Mouse (Mus musculus) kidney, postnatal 10 days (tissue): ENCODE results near the gene Kif13a.

ENCODE experiments used
- DNase-seq: peaks from one replicate; pipeline ENCODE4 v3.0.0; 2021; ENCODE audit warnings: mixed read lengths

Gene Kif13a

DNA sequence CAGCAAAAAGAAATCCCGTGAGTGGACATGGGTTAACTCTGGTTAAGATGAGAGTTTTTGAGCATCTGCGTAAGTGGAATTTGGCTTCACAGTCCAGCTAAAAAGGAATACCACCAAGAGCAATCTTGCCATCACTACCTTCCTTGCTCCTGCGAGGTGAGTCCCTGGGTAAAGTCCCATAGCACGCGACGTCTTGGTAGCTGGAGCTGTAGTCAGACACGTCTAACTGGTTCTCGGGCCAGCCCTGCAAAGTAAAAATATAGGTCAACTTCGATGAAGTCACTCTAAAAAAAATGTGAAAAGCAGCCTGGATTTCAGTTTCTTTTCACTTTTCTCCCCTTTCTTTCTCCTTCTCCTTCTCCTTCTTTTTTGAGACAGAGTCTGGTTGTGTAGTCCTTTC is 166.5 kb downstream of the Kif13a start:
- no peak for DNase-seq

DNA sequence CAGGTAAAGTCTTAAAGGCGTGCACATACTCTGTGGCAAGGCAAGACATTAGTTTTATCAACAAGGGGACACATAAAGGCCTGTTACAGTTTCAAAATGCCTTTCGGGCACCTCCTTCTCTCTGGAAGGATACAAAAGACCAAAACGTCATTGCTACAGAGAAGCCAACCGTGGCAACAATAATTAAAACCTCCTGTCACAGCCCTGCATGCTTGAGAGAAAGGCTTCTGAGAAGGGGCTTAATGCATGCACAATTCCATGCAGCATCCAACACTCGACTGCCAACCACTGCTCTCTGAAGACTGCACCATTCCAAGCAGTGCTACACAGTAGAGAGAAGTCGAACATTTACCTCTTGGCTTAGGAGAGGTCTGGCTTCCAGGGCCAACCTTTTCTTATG is 168.7 kb downstream of the Kif13a start:
- DNase-seq, result no peak

DNA sequence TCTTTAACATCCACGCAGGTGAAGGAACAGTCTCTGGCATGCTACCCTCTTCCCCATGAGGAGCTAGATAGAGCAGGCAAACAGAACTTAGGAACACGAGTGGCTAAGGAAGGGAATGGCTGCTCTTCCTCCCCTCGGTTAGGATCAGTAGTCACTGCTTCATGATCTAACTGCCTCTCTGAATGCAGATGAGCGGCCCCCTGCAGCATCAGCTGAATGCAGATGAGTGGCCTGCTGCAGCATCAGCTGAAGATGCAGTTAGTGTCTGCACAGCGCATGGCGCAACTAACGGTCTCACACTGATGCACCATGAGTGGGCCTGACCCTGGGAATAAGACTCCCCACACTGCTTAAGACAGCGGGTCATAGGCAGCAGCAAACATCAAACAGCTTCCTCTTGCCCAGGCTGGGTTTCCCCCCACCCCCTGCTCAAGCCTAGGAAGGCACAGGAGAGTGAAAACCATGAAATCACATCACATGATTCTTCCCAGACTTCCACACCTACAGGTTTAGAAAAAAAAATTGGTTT is 170.3 kb downstream of the Kif13a start:
- no peak for DNase-seq

DNA sequence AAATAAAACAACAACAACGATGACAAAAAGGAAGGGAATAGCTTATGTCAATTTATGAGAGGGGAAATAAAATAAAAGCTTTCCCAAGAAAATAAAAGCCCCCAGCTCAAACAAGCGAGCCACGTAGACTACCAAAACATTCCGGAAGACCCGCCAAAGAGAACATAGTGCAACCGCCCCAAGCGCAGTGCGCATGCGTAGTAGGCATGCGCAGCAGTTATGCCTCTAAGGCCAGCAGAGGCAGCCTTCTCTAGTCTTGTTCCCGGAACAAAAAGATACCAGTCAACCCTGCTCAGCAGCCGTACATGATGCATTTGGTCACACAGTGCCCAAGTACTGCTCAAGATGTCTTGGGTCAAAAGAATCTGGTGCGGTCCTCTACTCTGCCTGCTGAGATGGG is 171.0 kb downstream of the Kif13a start:
- no peak for DNase-seq

DNA sequence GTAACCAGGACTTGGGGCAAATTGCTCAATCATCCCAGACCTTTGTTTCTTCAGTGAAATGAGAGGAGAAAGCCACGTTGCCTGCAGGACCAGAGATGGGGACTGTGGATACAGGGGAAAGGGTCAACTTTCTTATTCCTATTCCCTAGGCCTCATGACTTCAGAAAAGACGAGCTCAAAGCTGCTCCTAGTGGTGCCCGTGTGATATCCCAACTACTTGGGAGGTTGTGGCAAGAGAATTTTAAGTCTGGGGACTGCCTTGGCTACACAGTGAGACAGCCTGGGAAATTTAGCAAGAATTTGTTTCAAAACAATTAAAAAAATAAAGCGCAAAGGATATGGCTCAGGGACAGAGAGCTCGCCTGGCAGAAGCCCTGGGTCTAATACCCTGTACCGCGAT is 171.7 kb downstream of the Kif13a start:
- DNase-seq, result no peak

DNA sequence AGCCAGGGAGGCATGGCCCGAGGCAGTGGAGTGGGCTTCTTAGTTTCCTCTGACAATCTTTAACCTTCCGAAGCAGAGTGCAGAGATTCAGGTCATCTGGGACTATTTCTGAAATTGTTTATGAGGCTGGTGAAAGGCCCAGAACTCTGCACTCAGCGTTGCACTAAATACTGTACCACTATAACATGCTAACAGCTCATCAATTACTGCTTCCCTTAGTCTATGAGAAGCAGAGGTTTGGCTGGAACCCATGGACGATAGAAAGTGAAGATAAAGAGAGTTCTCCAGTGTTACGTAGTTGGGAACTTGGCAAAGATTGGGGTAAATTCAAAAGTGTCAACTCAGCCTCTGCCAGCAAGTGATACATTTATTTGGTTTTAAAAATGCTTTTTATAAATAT is 176.4 kb downstream of the Kif13a start:
- DNase-seq, result no peak

DNA sequence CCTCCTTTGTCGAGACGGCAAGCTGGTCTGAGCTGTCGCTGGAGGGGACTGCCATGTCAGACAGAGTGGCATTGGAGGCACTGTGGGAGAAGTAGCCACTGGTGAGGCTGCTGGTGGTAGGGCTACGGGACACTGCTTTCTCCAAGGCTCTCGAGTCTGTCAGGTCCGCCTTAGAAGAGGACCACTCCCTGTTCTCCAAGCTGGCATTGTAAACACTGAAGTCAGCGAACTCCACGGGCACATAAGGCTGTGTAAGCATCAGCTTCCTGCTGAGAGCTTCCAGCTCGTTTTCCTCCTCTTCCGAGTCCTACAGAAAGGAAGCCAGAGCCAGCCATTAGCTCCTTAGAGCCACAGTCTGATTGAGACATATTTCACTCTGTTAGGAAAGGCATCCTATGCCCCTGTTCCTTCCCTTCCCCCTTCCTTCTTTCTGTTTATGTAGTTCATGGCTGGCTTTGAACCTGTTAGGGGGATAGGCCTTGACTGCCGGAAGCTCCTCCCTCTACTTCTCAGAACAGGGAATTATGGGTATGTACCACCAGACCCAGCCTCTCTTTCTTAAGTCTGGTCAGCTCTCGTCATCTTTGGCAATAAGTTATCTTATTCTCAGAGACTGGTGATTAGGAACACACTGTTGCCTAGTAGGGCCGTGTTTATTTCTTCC is 177.0 kb downstream of the Kif13a start:
- no peak for DNase-seq

DNA sequence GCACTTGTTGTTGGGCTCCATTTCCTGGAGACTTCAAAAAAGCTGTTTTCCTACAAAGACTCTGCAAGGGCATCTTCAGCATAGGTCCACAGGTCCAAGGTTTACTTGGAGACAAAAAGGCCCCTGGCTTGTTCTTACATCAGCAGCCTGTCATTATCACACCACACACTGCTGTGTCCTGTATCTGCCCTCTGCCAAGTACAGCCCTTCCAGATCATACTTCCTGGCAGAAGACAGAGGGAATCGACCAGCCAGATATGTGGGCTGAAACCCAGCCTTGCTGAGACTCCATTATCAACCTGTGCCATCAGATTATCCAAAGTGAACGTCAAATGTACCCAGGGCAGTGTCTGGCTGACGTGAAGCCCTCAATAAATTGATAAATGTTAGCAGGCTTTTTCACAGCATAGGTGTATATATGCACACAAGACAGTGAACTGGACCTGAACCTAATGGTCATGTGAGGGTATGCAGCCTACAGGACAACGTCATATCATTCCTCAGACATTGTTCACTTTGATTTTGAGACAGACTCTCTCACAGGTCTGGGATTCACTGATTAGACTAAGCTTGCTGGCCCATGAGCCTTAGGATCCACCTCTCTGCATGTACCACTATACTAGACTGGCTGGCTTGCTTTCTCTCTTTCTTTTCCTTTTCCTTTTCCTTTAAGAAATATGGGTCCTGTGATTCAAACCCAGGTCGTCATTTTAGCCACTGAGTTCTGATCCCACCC is 181.4 kb downstream of the Kif13a start:
- no peak for DNase-seq

DNA sequence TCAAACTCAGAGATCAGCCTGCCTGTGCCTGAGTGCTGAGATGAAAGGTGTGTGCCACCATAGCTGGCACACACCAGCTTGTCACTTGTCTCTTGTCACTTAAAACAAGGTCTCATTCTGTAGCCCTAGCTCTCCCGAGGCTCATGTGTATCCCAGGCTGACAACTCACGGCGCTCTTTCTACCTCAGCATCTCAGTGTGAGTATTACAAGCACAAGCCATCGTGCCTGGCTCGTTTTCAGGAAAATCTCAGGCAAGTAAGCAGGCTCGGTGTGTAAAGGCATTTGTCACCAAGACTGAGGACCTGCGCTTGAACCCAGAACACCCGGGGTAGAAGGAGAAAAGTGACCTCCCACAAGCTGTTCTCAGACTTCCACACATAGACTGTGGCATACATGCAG is 185.8 kb downstream of the Kif13a start:
- DNase-seq, result no peak

DNA sequence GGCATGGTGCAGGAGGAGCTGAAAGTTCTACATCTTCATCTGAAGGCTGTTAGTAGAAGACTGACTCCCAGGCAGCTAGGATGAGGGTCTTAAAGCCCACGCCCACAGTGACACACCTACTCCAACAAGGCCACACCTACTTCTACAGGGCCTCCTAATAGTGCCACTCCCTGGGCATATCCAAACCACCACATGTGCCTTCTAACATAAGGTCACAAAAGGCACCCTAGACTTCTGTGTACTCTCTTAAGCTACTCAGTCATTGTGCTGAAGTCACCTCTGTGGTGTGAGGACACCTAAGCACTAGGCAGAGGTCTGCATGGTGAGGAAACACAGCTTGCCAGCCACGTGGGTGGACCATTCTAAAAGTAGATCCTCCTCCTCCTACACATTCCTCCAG is 187.3 kb downstream of the Kif13a start:
- DNase-seq, result no peak

DNA sequence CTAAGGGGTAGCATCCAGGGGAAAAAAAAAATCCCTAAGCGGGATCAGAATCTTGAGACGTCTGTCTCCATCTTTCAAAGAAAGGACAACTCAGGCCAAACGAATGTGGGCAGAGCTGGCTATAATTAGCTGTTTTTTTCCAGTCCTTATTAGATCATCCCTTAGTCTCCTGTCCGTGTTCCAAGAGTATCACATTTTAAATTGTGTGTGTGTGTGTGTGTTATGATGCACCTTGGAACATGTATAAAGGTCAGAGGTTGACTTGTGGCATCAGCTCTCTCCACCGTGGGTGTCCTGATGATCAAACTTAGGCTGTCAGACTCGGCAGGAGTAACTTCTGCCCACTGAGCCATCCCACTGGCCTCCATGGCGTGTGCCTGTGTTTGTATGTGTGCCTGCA is 190.2 kb downstream of the Kif13a start:
- DNase-seq, result no peak

DNA sequence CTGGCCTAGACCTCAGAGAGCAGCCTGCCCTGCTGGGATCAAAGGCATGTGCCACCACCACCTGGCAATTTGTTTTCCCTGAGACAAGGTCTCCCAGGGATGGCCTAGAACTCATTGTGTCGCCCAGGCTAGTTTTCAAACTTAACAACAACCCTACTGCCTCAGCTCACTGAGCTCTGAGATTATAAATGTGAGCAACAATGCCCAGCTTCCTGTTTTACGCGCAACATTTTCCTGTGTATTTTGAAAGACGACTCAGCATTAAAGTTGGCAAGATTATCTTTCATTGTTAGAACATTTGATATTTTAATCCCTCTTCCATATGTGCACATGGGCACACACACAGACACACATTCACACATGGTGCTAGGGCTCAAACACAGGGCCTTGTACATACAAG is 192.2 kb downstream of the Kif13a start:
- DNase-seq, result no peak

DNA sequence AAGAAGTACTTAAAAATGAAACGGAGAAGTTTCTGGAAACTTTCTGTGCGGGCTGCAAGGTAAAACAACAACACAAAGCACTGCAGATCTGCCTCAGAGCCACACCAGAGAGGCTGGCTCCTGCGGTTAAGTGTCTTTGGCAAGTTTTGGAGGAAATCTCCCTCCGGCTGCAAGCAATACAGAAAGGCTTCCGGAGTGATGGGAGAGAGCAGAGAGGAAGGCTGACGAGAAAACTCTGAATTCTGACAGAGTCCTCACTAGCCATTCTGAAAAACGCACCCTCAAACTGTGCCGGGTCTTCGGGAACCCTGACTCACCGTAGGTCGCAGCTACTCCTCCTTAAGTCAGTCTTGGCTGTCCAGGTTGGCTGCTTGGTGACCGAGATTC is 193.2 kb downstream of the Kif13a start:
- DNase-seq, result peak; percentile 41

DNA sequence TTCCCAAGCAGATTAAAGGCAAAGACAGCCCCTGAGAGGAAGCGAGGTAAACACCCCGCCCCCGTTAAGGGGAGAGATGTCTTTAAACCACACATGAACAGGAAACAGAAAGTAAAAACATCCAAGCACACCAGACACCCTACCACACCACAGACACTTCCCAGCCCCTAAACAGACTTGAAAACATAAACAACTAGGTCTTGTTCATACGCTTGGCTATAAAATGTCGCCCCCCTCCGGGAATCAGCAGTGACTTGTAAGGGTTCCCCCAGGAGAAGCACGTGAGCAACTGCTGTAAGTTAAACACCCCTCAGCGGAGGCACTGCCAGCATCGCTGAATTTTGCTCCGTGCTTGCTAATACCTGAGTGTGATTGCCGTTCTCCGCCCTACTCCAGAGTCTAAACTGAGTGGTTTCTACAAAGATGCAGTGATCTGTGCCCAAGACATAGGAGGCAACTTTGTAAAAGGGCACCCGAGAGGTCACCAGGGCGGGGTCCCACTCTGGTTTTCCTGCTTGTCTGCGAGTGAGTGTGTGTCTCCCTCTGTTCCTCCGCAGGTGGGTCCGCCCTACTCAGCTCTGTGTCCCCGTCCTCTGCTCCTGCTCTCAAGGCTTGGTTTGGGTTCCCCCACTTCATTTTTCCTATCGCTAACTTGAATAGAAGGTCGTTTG is 193.7 kb downstream of the Kif13a start:
- DNase-seq, result peak; percentile 70

DNA sequence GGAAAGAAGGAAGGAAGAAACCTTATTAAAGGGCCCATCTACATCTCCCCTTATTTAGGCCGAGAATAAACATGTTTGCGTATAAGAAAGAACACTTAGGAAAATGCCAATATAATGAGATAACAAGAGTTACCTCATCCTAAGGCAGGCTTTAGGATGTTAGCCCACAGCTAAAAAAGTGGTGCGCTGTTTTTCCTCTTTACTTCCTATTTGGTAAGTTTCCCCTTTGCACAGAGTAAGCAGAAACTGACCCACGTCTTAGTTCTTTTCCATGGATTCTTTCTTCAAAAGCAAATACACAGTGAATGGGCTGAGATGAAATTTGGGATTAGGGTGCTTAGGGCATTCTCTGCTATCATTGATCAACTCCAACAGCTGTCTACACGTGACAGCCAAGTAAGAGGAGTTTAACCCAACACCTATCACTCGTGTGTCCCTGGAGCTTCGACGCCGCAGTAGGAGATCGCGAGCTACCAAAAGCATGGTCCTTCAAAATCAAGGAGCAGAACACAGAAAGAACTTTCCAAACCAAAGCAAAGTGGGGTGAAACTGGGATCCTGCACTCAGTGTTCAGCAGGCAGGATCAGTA is 194.4 kb downstream of the Kif13a start:
- no peak for DNase-seq

DNA sequence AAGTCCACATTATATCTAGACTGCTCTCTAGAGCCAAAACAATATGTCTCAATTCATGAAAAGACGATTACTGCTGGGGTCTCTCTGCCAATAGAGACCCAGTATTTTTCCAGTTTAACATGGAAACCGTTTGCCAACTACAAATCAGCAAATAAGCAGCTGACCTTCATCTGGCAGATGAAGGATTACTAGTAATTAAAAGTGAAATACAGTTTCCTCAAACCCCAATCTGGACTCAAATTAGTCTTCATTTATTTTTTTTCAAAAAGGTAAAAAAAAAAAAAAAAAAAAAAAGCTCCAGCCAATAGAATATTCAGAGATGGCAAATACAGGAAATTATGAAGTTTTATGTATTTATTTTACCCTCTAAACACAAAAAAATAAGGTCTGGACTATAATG is 199.7 kb downstream of the Kif13a start:
- DNase-seq, result no peak

DNA sequence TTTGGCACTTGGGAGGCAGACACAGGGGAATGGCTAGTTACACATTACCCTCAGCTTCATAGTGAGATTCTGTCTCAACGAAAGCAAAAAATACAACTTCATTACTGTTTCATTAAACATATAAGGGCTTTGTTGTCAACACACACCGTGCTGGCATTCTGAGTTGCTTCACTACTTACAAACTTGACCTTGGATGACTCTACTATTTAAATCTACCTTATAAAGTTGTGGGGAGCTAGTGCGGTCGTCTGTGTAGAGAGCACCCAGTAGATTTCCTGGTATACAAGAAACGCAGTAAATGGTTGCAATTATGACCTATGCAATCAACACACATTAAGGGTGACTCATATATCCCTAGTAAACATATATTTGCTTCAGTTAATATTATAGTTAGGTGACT is 201.3 kb downstream of the Kif13a start:
- DNase-seq, result no peak

DNA sequence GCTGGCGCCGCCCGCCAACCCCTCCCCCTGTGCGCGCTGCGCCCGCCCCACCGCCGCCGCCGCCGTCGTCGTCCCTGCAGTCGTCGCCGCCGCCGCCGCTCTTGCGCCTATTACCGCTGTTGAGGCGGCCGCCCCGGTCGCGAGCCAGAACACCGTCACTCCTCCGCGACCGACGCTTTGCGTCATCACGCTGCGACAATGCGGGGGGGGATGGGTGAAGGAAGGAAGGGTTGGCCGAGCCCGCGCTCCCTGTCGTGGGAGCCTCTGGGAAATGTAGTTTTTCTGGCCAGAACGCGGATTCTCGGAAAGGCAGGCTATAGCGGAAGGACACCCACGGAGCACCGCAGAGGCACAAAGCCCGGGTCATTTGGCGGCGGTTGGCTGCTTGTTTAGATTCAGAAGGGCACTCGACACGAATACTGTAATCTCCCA is 201.8 kb downstream of the Kif13a start, which contains the start of gene Nup153:
TSS of gene Nup153 (minus strand) at position 104 of the 432 bp plus-strand sequence.
- peak; percentile 99 for DNase-seq

DNA sequence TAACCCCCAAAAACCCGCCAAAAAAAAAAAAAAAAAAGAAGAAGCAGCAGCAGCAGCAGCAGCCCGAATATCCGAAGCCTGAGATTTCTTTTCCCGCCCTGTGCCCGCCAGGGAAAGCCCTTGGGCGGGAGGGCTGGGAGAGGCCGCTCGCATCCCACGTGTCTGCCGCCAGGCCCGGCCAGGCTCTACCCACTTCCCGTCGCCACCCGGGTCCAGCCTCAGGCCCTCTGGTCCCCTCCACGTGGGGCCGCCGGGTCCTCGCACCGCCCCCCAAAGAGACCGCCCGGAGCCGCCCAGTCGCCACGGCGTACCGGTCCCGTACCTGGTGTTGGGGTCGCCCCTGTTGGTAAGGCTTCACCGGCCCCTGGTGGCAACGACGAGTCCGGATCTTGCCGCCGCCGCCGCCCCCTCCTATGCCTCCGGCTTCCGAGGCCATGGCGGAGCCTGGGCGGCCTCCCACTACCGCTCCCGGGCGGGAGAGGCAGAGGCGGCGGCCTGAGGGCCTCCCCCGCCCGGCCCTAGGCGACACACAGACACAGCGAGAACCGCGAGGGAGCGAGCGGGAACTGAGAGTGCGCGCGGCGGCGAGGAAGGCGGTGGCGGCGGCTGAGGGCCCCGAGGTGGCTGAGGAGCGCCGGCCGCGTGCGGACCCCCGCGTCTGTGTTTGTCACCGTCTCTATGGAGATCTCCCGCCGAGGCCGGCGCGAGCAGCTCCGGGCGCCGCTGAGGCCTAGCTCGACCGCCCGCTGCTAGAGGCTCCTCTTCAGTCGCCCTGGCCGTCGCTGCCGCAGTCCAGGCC is 202.4 kb downstream of the Kif13a start:
- DNase-seq, result peak; percentile 76

DNA sequence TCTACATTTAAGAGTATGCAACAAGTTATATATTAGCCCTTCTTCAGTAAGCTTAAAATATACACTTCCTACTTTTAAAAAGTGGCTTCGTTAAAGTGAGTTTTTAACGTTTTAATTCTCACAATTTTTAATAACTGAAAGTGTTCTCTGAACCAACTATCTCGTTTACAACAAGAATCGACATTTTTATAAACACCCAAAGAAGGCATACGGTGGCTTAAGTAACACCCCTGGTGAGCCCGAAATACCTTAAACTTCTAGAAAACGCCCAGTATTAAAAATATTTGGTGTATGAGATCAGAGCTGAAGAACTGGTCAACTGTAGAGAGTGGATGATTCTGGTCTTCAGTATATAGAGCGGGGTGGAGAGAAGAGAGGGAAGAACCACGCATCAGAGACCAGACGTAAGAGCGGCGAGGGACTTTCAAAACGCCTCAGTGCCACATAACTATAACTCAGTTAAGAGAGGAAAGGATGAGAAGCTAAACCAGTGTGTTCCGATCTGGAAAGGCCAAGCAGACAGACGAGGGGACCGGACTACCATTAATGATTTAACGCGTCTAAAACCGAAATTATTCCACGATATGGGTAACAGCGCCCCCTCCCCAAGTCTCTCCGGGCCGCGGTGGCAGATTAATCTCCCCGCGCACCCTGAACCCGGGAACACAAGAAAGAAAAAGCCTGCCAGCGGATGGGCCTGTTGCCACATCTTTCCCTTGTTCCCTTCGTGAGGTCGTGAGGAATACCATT is 203.2 kb downstream of the Kif13a start:
- peak; percentile 54 for DNase-seq

DNA sequence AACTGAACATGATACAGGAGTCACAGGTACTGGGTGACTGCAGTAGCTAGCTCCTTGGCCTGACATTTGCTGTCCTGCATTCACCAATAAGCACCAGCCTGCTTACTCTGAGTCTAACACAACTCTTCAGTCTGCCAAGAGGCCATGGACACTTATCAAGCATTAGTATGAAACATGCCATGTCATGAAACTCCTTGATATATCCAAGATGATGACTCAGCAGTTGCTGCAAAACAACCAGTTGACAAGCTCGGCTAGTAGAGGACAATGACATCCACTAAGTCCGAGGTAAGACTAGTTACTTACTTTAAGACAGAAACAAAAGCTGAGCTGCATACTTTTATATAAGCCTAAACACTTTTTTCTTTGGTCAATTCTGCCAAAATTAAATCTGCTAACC is 204.4 kb downstream of the Kif13a start:
- no peak for DNase-seq

DNA sequence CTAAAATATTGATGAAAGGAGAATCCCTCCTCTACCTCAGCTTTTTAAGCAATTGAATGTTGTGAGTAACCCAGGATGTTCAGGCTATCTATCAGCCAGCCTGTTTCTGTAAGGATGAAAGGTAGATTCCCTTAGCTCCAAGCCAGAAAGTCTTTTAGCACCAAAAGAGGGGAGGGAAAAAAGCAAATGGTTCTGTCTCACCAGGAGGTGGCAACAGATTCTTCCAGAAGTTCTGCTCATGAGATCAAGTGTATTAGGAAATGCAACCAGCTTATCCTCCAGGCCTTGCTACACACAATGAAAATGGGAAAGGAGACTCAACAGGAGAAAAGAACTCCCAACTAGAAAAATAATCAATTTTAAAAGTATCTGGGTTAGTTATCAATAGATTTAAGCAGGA is 205.3 kb downstream of the Kif13a start:
- DNase-seq, result no peak
